Mouse (Mus musculus) embryonic fibroblast, embryonic 13.5 days (primary cell): ENCODE data around the gene Mrps27. TPM values are rescaled to one million over a fixed set of nuclear protein-coding genes. Genes with fewer than 3 reads are reported as not detected.

Source experiments
- H3K27ac ChIP-seq: 2 replicates; pipeline ENCODE4 v1.5.1; 2012; ENCODE audit warnings: low read length, control low read depth, inconsistent platforms; ENCODE audit not compliant: insufficient read depth
- H3K4me1 ChIP-seq: 2 replicates; pipeline ENCODE4 v1.6.1; 2011; ENCODE audit warnings: low read length; ENCODE audit not compliant: control insufficient read depth, insufficient read depth
- H3K4me3 ChIP-seq: 2 replicates; pipeline ENCODE4 v1.5.1; 2011; ENCODE audit warnings: mild to moderate bottlenecking, control low read depth, low read length; ENCODE audit not compliant: insufficient read depth
- CTCF ChIP-seq: IDR thresholded peaks from 2 replicates; pipeline ENCODE4 v1.5.1; 2011; ENCODE audit warnings: mild to moderate bottlenecking, control low read depth, low read length, moderate library complexity, borderline replicate concordance; ENCODE audit not compliant: insufficient read depth
- POLR2A ChIP-seq: IDR thresholded peaks from 2 replicates; pipeline ENCODE4 v1.6.1; 2011; ENCODE audit warnings: low read depth, mild to moderate bottlenecking, control low read depth, low read length, moderate library complexity
- polyA plus RNA-seq: library from polyadenylated mRNA; stranded (reverse); fragments of >200 nt; gene quantifications from 2 replicates; pipeline ENCODE4 v1.2.4, GENCODE M21; 2011; ENCODE audit warnings: low read depth; ENCODE audit not compliant: missing spikeins, insufficient read length

Gene Mrps27
- polyA plus RNA-seq = 20.8 and 26.1 TPM in 2 replicates

DNA sequence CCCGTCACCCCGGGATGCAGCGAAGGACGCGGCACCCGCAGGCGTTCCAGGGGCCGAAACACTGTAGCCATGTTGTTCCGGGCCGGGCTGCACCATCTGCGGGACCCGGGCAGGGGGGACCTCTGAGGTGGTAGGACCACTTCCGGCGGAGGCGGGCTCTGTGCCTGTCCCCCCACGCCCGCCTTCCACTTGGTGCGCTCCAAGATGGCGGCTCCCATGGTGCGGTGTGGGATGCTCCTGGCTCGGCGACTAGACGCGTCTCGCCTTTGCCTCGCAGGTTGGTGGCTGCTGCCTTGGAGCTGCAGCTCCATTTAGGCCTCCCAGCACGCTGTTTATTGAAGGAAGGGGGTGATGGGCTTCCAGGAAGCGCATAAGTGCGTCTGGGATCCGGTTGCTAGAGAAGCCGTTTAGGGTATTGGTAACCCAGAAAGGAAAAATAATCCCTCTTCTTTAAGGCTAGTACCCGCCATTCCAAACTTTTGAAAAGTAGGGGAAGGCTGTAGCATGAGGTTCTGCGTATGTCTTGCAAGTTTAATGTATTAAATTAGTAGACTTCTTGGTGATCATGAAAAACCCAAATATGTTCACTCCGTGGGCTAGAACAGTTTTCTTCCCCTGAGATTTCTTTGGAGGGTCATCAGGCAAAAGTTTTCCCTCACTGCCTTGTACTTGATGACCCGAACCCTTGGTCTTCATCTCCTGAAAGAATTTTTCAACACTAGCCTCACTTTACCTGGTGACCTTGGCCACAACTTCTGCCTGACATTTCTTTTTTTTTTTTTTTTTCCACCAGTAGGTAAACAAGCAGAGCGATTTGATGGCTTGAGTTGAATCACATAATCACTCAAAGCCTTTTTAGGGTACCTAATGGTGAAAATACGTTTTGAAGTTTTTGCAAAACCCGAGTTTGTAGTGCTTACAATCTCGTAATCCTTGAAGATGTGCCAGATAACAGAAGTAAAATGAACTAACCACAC, at the start of gene Mrps27, which contains the start of gene Ptcd2:
TSS of gene Mrps27 (plus strand) at position 188 of the 977 bp plus-strand sequence.
TSS of gene Ptcd2 (minus strand) at position 107 of the 977 bp plus-strand sequence.
- Histone ChIP-seq H3K4me1 (no peaks in the 10 kb centered on the region), H3K27ac (peak within 1 kb of the TSS; percentile 47), H3K4me3 (peak within 1 kb of the TSS; percentile 92)
- TF ChIP-seq POLR2A (peak; percentile 80), CTCF (no peak)

DNA sequence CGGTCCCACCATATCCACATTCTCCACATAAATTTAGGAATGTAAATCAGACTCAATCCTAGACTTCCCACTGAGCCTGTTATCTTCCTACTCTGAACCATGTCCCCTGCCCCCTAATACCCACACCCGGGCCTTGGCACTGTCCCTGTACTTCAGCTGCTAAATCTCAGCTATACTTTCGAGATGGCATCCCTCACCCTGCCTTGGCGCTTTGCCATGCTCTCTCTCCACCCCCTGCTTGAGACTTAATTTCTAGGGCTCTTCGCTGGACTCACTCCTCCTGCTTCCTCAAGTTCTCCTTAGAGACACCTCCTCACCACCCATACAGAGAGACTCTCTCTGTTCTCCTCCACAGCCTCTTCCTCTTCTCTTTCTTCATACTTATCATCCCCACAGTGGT, 44.7 kb upstream of the Mrps27 start:
- H3K4me3 ChIP-seq = no peak overlapping the region
- TF ChIP-seq CTCF (no peak), POLR2A (no peak)
- H3K27ac ChIP-seq = no peak overlapping the region
- H3K4me1 ChIP-seq = peaks cover 2% of the 10 kb centered on the region; the same call in 1 of the 2 replicates

DNA sequence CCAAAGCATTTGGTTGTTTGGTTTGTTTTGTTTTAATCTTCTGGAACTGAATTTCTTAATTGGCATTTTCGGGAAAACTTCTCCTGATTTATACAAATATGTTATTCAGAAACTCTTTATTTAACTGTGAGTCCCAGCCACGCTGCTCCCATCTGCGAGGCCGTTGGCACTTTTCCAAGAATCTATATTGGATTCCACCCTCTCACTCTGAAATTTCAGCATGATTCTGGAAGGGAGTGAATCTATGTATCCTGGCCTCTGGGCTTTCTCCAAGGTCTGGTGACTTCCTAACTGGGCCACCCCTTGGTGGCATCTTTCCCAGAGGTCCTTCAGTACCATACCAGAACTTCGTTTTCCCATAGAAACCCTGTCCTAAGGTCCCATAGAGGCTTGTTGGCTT, 40.7 kb upstream of the Mrps27 start:
- no peak overlapping the region for H3K4me3 ChIP-seq
- TF ChIP-seq CTCF = no peak
- no peak for TF ChIP-seq POLR2A
- H3K4me1 ChIP-seq = peaks cover 10% of the 10 kb centered on the region
- H3K27ac ChIP-seq = no peak overlapping the region

DNA sequence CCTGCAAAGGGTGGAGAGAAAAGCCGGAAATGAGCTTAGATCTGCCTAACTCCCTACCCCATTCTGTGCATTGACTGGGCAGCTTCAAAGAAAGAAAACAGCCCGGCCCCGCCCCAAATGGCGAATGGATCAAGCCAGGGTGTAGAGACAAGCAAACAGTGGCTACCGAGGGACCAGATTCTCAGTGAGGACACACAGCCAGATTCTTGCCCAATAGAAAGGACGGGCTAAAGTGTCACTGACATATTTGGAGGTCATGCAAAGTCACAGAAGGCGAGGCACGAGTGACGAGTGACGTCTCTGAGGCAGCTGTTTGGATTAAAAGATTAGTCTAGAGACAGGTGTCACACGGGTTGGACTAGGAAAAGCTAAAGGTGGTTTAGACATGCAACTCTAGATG, 40.2 kb upstream of the Mrps27 start:
- no peak for TF ChIP-seq POLR2A
- TF ChIP-seq CTCF = no peak
- Histone ChIP-seq H3K4me3 (no peak overlapping the region), H3K4me1 (peaks cover 10% of the 10 kb centered on the region), H3K27ac (no peak overlapping the region)

DNA sequence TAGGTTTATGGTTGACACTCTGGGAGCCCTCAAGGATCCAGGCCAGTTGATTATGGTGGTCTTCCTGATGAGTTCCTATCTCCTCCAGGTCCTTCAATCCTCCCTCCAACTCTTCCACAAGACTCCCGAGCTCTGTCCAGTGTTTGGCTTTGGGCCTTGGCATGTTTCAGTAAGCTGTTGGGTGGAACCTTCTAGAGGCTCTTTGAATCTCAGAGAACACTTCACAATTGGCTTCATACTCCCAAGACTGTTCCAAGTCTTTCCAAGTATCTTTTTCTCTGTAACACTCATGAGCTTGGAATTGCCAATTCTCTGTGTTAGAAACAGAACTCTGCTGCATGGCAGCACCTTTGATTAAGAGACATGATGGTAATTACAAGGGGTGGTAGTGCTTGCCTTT, 39.4 kb upstream of the Mrps27 start:
- no peak overlapping the region for H3K4me3 ChIP-seq
- H3K27ac ChIP-seq = no peak overlapping the region
- TF ChIP-seq POLR2A (no peak), CTCF (no peak)
- H3K4me1 ChIP-seq = peaks cover 10% of the 10 kb centered on the region

DNA sequence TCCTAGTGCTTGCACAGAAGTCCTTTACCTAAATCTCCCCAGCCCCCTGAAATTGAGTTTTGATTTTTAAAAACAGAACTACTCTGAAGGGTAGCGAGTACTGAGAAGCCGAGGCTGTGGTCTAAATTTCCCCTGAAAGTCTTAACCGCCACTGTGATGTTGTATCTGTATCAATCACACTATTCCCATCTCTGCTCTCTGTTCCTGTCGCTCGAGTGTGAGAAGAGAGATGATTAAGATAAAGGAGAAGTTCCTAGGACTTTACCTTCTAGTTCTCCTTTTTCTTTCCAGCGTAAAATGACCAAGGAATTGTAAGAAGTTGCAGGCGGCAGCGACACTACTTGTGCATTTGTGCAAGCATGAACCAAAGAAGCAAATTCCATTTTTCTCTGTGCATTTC, 38.4 kb upstream of the Mrps27 start:
- no peak overlapping the region for H3K27ac ChIP-seq
- TF ChIP-seq POLR2A = no peak
- TF ChIP-seq CTCF = no peak
- H3K4me1 ChIP-seq = peaks cover 10% of the 10 kb centered on the region
- no peak overlapping the region for H3K4me3 ChIP-seq

DNA sequence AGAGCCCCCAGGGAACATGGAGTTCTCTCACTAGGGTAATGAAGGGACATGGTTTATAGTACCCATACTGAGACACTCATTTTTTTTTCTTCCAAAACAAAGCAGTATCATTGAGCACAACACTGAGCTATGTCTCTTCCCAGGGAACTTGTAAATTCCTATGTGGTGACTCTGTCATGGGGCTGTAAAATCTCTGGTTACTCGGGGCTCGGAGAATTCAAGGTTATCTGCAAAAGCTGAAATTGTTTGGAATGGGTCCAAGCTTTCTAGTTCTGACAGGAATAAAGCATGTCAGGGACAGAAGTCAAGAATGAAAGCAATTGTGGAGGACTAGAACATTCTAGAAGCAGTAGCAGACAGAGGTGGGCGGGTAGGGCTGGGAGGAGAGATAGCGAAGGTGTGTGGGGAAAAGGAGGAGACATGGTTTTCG, 36.6 kb upstream of the Mrps27 start:
- 0 out of 2 replicates have a peak overlapping the region, but pooled peaks have one; percentile 6 for H3K27ac ChIP-seq

DNA sequence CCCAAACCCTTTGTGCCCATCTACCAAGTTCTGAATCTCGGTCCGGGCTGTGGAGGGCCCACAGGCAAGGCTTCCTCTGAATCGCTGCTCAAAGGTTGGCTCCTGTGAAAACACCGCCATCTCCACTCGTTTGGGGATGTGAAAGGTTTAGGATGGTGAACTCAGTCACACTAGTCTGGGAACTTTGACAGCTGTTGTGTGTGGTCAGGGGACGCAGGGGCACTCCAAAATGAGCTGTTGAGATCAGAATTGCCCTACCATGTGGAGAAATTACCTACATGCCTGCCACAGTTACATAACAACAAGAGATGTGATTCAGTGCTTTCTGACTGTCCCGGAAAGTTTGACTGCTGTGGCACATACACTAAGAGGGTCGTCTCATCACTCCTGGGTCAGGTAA, 36.2 kb upstream of the Mrps27 start:
- Histone ChIP-seq H3K27ac (0 out of 2 replicates have a peak overlapping the region, but pooled peaks have one; percentile 2), H3K4me3 (no peak overlapping the region), H3K4me1 (peaks cover 10% of the 10 kb centered on the region)
- no peak for TF ChIP-seq CTCF
- TF ChIP-seq POLR2A = no peak

More for the DNA sequence above, 36.6 kb upstream of the Mrps27 start:
- H3K4me1 ChIP-seq = peaks cover 10% of the 10 kb centered on the region
- H3K4me3 ChIP-seq = no peak overlapping the region
- no peak for TF ChIP-seq CTCF
- TF ChIP-seq POLR2A = no peak

DNA sequence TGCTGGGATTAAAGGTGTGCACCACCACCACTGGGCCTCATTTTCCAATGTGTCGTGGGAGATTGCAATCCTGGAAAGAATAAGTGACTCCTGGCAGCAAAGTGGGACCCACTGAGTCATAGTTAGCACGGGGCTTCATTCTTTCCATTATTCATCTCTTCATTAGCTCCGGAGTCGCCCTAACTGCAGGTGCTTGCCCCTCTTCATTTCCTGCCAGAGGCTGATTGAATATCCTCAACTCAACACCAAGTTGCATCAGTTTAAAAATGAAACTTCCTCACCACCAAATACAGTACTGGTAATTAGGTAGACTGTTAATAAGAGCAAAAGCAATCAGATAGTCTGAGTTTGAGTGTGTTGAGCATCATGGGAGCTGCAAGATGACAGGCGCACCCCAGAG, 30.5 kb upstream of the Mrps27 start:
- H3K4me1 ChIP-seq = no peaks in the 10 kb centered on the region
- H3K27ac ChIP-seq = no peak overlapping the region
- H3K4me3 ChIP-seq = no peak overlapping the region
- no peak for TF ChIP-seq CTCF
- TF ChIP-seq POLR2A = no peak

DNA sequence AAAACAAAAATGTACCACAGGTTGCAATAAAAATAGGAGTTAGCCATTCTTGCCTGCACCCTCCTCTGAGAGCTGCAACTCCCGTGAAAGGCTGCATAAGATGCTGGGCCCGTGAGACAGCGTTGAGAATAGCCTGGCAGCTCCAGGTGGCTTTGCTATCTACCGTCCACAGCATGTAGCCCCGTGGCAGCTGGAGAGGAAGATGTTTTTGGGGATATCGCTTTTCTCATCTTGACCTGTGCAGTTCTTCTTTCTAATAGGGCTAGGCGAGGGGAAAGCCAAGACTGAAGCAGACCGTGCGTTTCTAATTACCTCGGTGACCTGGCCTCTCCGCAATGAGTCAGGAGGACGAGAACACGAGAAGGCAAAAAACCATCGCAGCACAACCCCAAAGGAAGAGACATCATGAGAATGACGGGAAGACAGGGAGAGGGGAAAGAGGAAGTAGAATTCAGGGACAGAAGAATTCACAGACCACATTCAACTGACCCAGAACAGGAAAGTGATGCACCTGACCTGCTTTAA, 29.9 kb upstream of the Mrps27 start:
- Histone ChIP-seq H3K27ac (no peak overlapping the region), H3K4me3 (no peak overlapping the region), H3K4me1 (no peaks in the 10 kb centered on the region)
- TF ChIP-seq CTCF (no peak), POLR2A (no peak)

DNA sequence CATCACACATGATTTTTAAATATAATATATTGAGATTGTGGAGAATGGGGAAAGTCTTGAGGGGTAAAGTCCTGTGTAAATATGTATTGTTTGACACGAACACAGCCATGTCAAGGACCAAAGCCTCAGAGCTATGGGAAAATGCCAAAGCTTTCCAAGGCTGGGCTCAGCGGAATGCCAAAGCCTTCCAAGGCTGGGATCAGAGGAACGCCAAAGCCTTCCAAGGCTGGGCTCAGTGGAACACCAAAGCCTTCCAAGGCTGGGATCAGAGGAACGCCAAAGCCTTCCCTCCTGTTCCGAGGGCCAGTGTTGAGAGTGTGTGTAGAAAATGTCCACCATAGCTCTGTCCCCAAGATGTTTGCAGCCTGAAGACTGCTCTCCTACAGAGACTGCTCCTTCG, 28.2 kb upstream of the Mrps27 start:
- Histone ChIP-seq H3K4me1 (no peaks in the 10 kb centered on the region), H3K4me3 (no peak overlapping the region), H3K27ac (no peak overlapping the region)
- TF ChIP-seq CTCF (no peak), POLR2A (no peak)
